Mouse (Mus musculus): ENCODE measurements around the gene Gm5725.
"Not testable (repeated sequence)": the region's sequence is repeated elsewhere in the genome, so short reads cannot be mapped to it uniquely, and the experiment has no call there.

Gene Gm5725

GRCm38 (mm10) chr7:21844167-21844566, at the start of gene Gm5725:
Gene Gm5725 (minus strand): TSS chr7:21844267.
- not testable (repeated sequence) for DNase-seq (ENCODE audit: low read depth in 2 of 2, low spot score in 2 of 2)

GRCm38 (mm10) chr7:21832051-21832450, 12.0 kb downstream of the Gm5725 start, which contains the start of gene Vmn1r135:
Gene Vmn1r135 (plus strand): TSS chr7:21832351.
- not testable (repeated sequence) for DNase-seq (ENCODE audit: low read depth in 2 of 2, low spot score in 2 of 2)

GRCm38 (mm10) chr7:21796628-21797027, 47.4 kb downstream of the Gm5725 start, which contains the start of gene Gm4177:
Gene Gm4177 (minus strand): TSS chr7:21796728.
- not testable (repeated sequence) for DNase-seq (ENCODE audit: low read depth in 2 of 2, low spot score in 2 of 2)

All from CD8-positive naive resting alpha-beta T cell, adult 2 months (primary cell).